Mouse (Mus musculus): ENCODE measurements around the gene Nptn. TPM values are rescaled to one million over a fixed set of nuclear protein-coding genes. Genes with fewer than 3 reads are reported as not detected.

Nptn gene
- polyA plus RNA-seq (2015; fragmentation: Nextera tagmentation; extraction: Ambion mirVana), result 118 and 122 TPM in 2 replicates

GRCm38 (mm10) chr9:58581958-58582540 is at the start of gene Nptn:
Gene Nptn (plus strand): TSS chr9:58582240.
- under 1% methylated on average over 52 of the region's 56 CpGs for WGBS
- peak; percentile 99 for ATAC-seq
- peak within 1 kb of the TSS; percentile 97 for H3K27ac ChIP-seq (ENCODE audit: low read length)

GRCm38 (mm10) chr9:58533322-58533721 is 48.7 kb upstream of the Nptn start:
- Histone ChIP-seq H3K9me3 (ENCODE audit: control insufficient read depth, low read length) (no peaks in the 10 kb centered on the region), H3K9ac (ENCODE audit: low read depth, low read length) (no peak overlapping the region), H3K4me1 (ENCODE audit: control insufficient read depth, insufficient read depth, low read length) (no peaks in the 10 kb centered on the region), H3K4me2 (ENCODE audit: low read depth, low read length) (no peak overlapping the region), H3K4me3 (ENCODE audit: low read length) (no peak overlapping the region), H3K36me3 (ENCODE audit: control insufficient read depth, insufficient read depth, low read length) (no peaks in the 10 kb centered on the region; the same call in 1 of the 2 replicates), H3K27ac (ENCODE audit: low read length) (no peak overlapping the region), H3K27me3 (replicated peaks; ENCODE audit: control insufficient read depth, insufficient read depth, low read length) (no peaks in the 10 kb centered on the region)
- ATAC-seq, result no peak
- 92% methylated on average over 6 of the region's 6 CpGs for WGBS

More at GRCm38 (mm10) chr9:58581958-58582540, at the start of gene Nptn:
- Histone ChIP-seq H3K4me1 (ENCODE audit: control insufficient read depth, insufficient read depth, low read length) (peaks cover 7% of the 10 kb centered on the region; the same call in 1 of the 2 replicates), H3K9me3 (ENCODE audit: control insufficient read depth, low read length) (no peaks in the 10 kb centered on the region), H3K27me3 (replicated peaks; ENCODE audit: control insufficient read depth, insufficient read depth, low read length) (no peaks in the 10 kb centered on the region), H3K9ac (ENCODE audit: low read depth, low read length) (peak within 1 kb of the TSS; percentile 98), H3K36me3 (ENCODE audit: control insufficient read depth, insufficient read depth, low read length) (no peaks in the 10 kb centered on the region), H3K4me2 (ENCODE audit: low read depth, low read length) (peak within 1 kb of the TSS; percentile 80), H3K4me3 (ENCODE audit: low read length) (peak within 1 kb of the TSS; percentile 99)

GRCm38 (mm10) chr9:58534766-58535165 is 47.3 kb upstream of the Nptn start:
- peaks cover 3% of the 10 kb centered on the region; the same call in 1 of the 2 replicates for H3K36me3 ChIP-seq (ENCODE audit: control insufficient read depth, insufficient read depth, low read length)
- ATAC-seq, result no peak

GRCm38 (mm10) chr9:58535447-58536134 is 46.4 kb upstream of the Nptn start:
- no peak for ATAC-seq
- WGBS, result 81% methylated on average over 20 of the region's 20 CpGs
- no peak overlapping the region for H3K4me2 ChIP-seq (ENCODE audit: low read depth, low read length)

More at GRCm38 (mm10) chr9:58534766-58535165, 47.3 kb upstream of the Nptn start:
- Histone ChIP-seq H3K4me1 (ENCODE audit: control insufficient read depth, insufficient read depth, low read length) (no peaks in the 10 kb centered on the region), H3K27ac (ENCODE audit: low read length) (no peak overlapping the region), H3K27me3 (replicated peaks; ENCODE audit: control insufficient read depth, insufficient read depth, low read length) (no peaks in the 10 kb centered on the region), H3K4me2 (ENCODE audit: low read depth, low read length) (no peak overlapping the region), H3K9me3 (ENCODE audit: control insufficient read depth, low read length) (no peaks in the 10 kb centered on the region), H3K4me3 (ENCODE audit: low read length) (no peak overlapping the region), H3K9ac (ENCODE audit: low read depth, low read length) (no peak overlapping the region)
- WGBS, result 47% methylated on average over 1 of the region's 1 CpGs

GRCm38 (mm10) chr9:58537774-58538173 is 44.3 kb upstream of the Nptn start:
- Histone ChIP-seq H3K4me2 (ENCODE audit: low read depth, low read length) (no peak overlapping the region), H3K4me1 (ENCODE audit: control insufficient read depth, insufficient read depth, low read length) (peaks cover 9% of the 10 kb centered on the region), H3K4me3 (ENCODE audit: low read length) (no peak overlapping the region), H3K27ac (ENCODE audit: low read length) (no peak overlapping the region), H3K9ac (ENCODE audit: low read depth, low read length) (no peak overlapping the region), H3K9me3 (ENCODE audit: control insufficient read depth, low read length) (no peaks in the 10 kb centered on the region), H3K36me3 (ENCODE audit: control insufficient read depth, insufficient read depth, low read length) (peaks cover 3% of the 10 kb centered on the region; the same call in 1 of the 2 replicates), H3K27me3 (replicated peaks; ENCODE audit: control insufficient read depth, insufficient read depth, low read length) (no peaks in the 10 kb centered on the region)
- 74% methylated on average over 3 of the region's 3 CpGs for WGBS
- no peak for ATAC-seq

More at GRCm38 (mm10) chr9:58535447-58536134, 46.4 kb upstream of the Nptn start:
- no peak overlapping the region for H3K9ac ChIP-seq (ENCODE audit: low read depth, low read length)
- no peaks in the 10 kb centered on the region for H3K27me3 ChIP-seq (replicated peaks; ENCODE audit: control insufficient read depth, insufficient read depth, low read length)
- H3K27ac ChIP-seq (ENCODE audit: low read length), result no peak overlapping the region
- peaks cover 3% of the 10 kb centered on the region; the same call in 1 of the 2 replicates for H3K36me3 ChIP-seq (ENCODE audit: control insufficient read depth, insufficient read depth, low read length)
- no peak overlapping the region for H3K4me3 ChIP-seq (ENCODE audit: low read length)
- H3K4me1 ChIP-seq (ENCODE audit: control insufficient read depth, insufficient read depth, low read length), result no peaks in the 10 kb centered on the region
- no peaks in the 10 kb centered on the region for H3K9me3 ChIP-seq (ENCODE audit: control insufficient read depth, low read length)

GRCm38 (mm10) chr9:58539886-58540285 is 42.2 kb upstream of the Nptn start:
- H3K4me3 ChIP-seq (ENCODE audit: low read length), result no peak overlapping the region
- 0 out of 2 replicates have a peak, but pooled peaks have one; percentile 21 for ATAC-seq
- H3K4me2 ChIP-seq (ENCODE audit: low read depth, low read length), result no peak overlapping the region
- 47% methylated on average over 5 of the region's 5 CpGs for WGBS
- H3K36me3 ChIP-seq (ENCODE audit: control insufficient read depth, insufficient read depth, low read length), result peaks cover 3% of the 10 kb centered on the region; the same call in 1 of the 2 replicates
- no peak overlapping the region for H3K9ac ChIP-seq (ENCODE audit: low read depth, low read length)
- no peaks in the 10 kb centered on the region for H3K27me3 ChIP-seq (replicated peaks; ENCODE audit: control insufficient read depth, insufficient read depth, low read length)
- H3K4me1 ChIP-seq (ENCODE audit: control insufficient read depth, insufficient read depth, low read length), result peaks cover 9% of the 10 kb centered on the region
- H3K27ac ChIP-seq (ENCODE audit: low read length), result no peak overlapping the region
- H3K9me3 ChIP-seq (ENCODE audit: control insufficient read depth, low read length), result no peaks in the 10 kb centered on the region

- no peaks in the 10 kb centered on the region for H3K9me3 ChIP-seq (ENCODE audit: control insufficient read depth, low read length)
- H3K27ac ChIP-seq (ENCODE audit: low read length), result peak overlapping the region; percentile 54; the same call in 1 of the 2 replicates
- H3K4me3 ChIP-seq (ENCODE audit: low read length), result no peak overlapping the region
- H3K36me3 ChIP-seq (ENCODE audit: control insufficient read depth, insufficient read depth, low read length), result 0 out of 2 replicates have a peak, but pooled peaks cover 3% of the 10 kb centered on the region
- H3K4me1 ChIP-seq (ENCODE audit: control insufficient read depth, insufficient read depth, low read length), result peaks cover 9% of the 10 kb centered on the region
- H3K4me2 ChIP-seq (ENCODE audit: low read depth, low read length), result no peak overlapping the region
- whole genome bisulfite sequencing, result 39% methylated on average over 6 of the region's 6 CpGs
- H3K27me3 ChIP-seq (replicated peaks; ENCODE audit: control insufficient read depth, insufficient read depth, low read length), result no peaks in the 10 kb centered on the region
- 0 out of 2 replicates have a peak overlapping the region, but pooled peaks have one; percentile 3 for H3K9ac ChIP-seq (ENCODE audit: low read depth, low read length)
- ATAC-seq, result peak; percentile 71
Measured at GRCm38 (mm10) chr9:58541895-58542338, 40.1 kb upstream of the Nptn start.

GRCm38 (mm10) chr9:58544879-58545324 is 37.1 kb upstream of the Nptn start:
- Histone ChIP-seq H3K4me3 (ENCODE audit: low read length) (no peak overlapping the region), H3K9ac (ENCODE audit: low read depth, low read length) (no peak overlapping the region), H3K4me1 (ENCODE audit: control insufficient read depth, insufficient read depth, low read length) (peaks cover 9% of the 10 kb centered on the region), H3K9me3 (ENCODE audit: control insufficient read depth, low read length) (no peaks in the 10 kb centered on the region), H3K4me2 (ENCODE audit: low read depth, low read length) (peak overlapping the region; percentile 23; the same call in 1 of the 2 replicates), H3K27ac (ENCODE audit: low read length) (no peak overlapping the region), H3K27me3 (replicated peaks; ENCODE audit: control insufficient read depth, insufficient read depth, low read length) (no peaks in the 10 kb centered on the region), H3K36me3 (ENCODE audit: control insufficient read depth, insufficient read depth, low read length) (no peaks in the 10 kb centered on the region)
- WGBS, result 54% methylated on average over 4 of the region's 4 CpGs
- no peak for ATAC-seq

- H3K9me3 ChIP-seq (ENCODE audit: control insufficient read depth, low read length), result no peaks in the 10 kb centered on the region
- peaks cover 9% of the 10 kb centered on the region for H3K4me1 ChIP-seq (ENCODE audit: control insufficient read depth, insufficient read depth, low read length)
- no peak overlapping the region for H3K4me3 ChIP-seq (ENCODE audit: low read length)
- no peak overlapping the region for H3K27ac ChIP-seq (ENCODE audit: low read length)
- H3K4me2 ChIP-seq (ENCODE audit: low read depth, low read length), result no peak overlapping the region
- no peak overlapping the region for H3K9ac ChIP-seq (ENCODE audit: low read depth, low read length)
- no peaks in the 10 kb centered on the region for H3K27me3 ChIP-seq (replicated peaks; ENCODE audit: control insufficient read depth, insufficient read depth, low read length)
- ATAC-seq, result no peak
- no peaks in the 10 kb centered on the region for H3K36me3 ChIP-seq (ENCODE audit: control insufficient read depth, insufficient read depth, low read length)
- 74% methylated on average over 6 of the region's 6 CpGs for WGBS
Measured at GRCm38 (mm10) chr9:58545428-58545827, 36.6 kb upstream of the Nptn start.
